Mouse (Mus musculus): Measurements from ENCODE around the gene Zfp704.

GRCm38 (mm10) chr3:9448541-9448940 is 161.3 kb downstream of the Zfp704 start:
- TF ChIP-seq CTCF (conservative IDR thresholded peaks at IDR 0.05 in 1 of 2, IDR thresholded peaks at IDR 0.05 in 1 of 2; ENCODE audit: low read depth in 2 of 2, low read length in 2 of 2) (0 out of 4 replicates have a peak, but pooled peaks of 1 of the 2 experiments have one; percentile 4), ZC3H11A (IDR thresholded peaks at IDR 0.05; ENCODE audit: low read depth, low read length) (no peak), RCOR1 (conservative IDR thresholded peaks at IDR 0.05; ENCODE audit: low read depth, low read length) (no peak), UBTF (IDR thresholded peaks at IDR 0.05; ENCODE audit: low read depth, low read length) (no peak), TCF12 (IDR thresholded peaks at IDR 0.05; ENCODE audit: low read depth, low read length) (no peak), USF1 (IDR thresholded peaks at IDR 0.05; ENCODE audit: low read depth, low read length) (no peak), RAD21 (IDR thresholded peaks at IDR 0.05; ENCODE audit: low read depth, low read length) (no peak), MAFK (IDR thresholded peaks at IDR 0.05; ENCODE audit: insufficient replicate concordance, low read length) (no peak), EP300 (IDR thresholded peaks at IDR 0.05; ENCODE audit: low read length) (no peak), GABPA (IDR thresholded peaks at IDR 0.05; ENCODE audit: insufficient replicate concordance, low read depth, low read length) (no peak), ZNF384 (IDR thresholded peaks at IDR 0.05; ENCODE audit: low read depth, low read length) (no peak), HCFC1 (IDR thresholded peaks at IDR 0.05; ENCODE audit: low read depth, low read length) (no peak), NELFE (IDR thresholded peaks at IDR 0.05; ENCODE audit: low read depth, low read length) (no peak), MAX (IDR thresholded peaks at IDR 0.05; ENCODE audit: low read length) (no peak)

All from CH12.LX (cell line).